Mouse (Mus musculus): ENCODE results near the gene Tsr1.

DNA sequence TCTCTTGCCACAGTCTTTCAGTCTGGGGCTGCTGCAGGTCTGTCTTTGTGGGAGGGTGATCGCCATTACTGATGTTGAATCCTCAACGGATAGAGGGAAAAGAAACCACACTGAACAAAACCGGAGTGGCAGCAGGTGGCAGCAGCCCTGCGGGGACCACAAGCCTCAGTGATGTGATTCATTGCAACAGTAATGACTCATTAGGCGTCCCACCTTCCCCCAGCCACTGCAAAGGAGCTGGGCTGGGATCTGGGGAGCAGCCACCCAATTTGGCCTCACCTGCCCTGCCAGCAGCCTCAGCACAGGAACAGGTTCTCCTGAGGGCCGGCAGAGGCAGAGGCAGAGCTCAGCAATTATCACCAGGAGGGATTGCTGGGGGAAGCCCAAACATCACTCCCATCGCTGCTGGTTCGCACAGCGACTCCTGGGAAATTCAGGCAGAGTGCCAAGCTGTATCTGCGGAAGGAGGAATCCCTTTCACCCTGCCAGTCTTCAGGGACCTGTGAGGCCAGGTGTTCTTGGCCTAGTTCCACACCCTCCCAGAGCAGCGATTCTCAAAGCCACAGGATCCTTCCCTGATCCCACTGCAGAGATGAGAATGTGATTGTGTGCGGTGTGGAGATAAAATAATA lies 26.8 kb upstream of the Tsr1 start:
- TF ChIP-seq CTCF (IDR thresholded peaks at IDR 0.05; ENCODE audit: control insufficient read depth, insufficient read depth, insufficient replicate concordance, low read depth, low read length) = no peak
- TF ChIP-seq POLR2A (IDR thresholded peaks at IDR 0.05; ENCODE audit: control insufficient read depth, low read depth, low read length) = no peak

All from testis, adult 2 months (tissue).